Mouse (Mus musculus): ENCODE results near the gene Pgm1. TPM values are rescaled to one million over a fixed set of nuclear protein-coding genes. Genes with fewer than 3 reads are reported as not detected.

Gene Pgm1
- polyA plus RNA-seq, 1 experiment from 2014 or later = 137 TPM

- H3K36me3 ChIP-seq (ENCODE audit: control insufficient read depth, insufficient read depth, low read length) = peaks cover 3% of the 10 kb centered on the region; the same call in 1 of the 2 replicates
- H3K27ac ChIP-seq (ENCODE audit: low read length) = no peak overlapping the region
- H3K4me3 ChIP-seq (replicated peaks; ENCODE audit: low read length) = no peak overlapping the region
- 65% methylated on average over 12 of the region's 12 CpGs for WGBS
- no peaks in the 10 kb centered on the region for H3K4me1 ChIP-seq (ENCODE audit: control insufficient read depth, insufficient read depth, low read length)
- H3K9ac ChIP-seq (ENCODE audit: low read length) = no peak overlapping the region
- H3K9me3 ChIP-seq (replicated peaks; ENCODE audit: control insufficient read depth, low read length) = no peaks in the 10 kb centered on the region
- no peaks in the 10 kb centered on the region for H3K27me3 ChIP-seq (ENCODE audit: control insufficient read depth, insufficient read depth, low read length)
- no peak overlapping the region for H3K4me2 ChIP-seq (ENCODE audit: low read depth, low read length)
- no peak for ATAC-seq (ENCODE audit: insufficient read depth, low FRiP score)
Observed at GRCm38 (mm10) chr4:99985631-99986030, 56.4 kb downstream of the Pgm1 start.

DNA sequence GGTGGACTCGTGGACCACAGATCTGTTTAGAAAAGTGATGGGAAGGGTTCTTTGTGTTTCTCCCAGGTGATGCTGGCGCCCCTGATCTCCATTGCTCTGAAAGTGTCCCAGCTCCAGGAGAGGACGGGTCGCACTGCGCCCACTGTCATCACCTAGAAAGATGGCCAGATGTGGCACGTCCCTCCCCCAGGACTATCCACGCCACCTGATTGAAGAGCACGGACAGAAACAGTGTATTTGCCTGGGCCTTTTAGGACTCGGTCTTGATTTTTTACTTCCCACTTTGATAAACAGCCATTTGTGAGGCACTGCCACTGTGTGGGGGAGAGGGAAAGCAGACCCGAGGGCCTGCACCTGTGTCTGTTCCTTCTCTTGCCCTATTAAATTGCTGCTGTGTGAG lies 57.4 kb downstream of the Pgm1 start:
- Histone ChIP-seq H3K27ac (ENCODE audit: low read length) (no peak overlapping the region), H3K36me3 (ENCODE audit: control insufficient read depth, insufficient read depth, low read length) (no peaks in the 10 kb centered on the region), H3K9ac (ENCODE audit: low read length) (no peak overlapping the region), H3K4me2 (ENCODE audit: low read depth, low read length) (no peak overlapping the region), H3K27me3 (ENCODE audit: control insufficient read depth, insufficient read depth, low read length) (no peaks in the 10 kb centered on the region), H3K4me3 (replicated peaks; ENCODE audit: low read length) (no peak overlapping the region), H3K9me3 (replicated peaks; ENCODE audit: control insufficient read depth, low read length) (no peaks in the 10 kb centered on the region), H3K4me1 (ENCODE audit: control insufficient read depth, insufficient read depth, low read length) (no peaks in the 10 kb centered on the region)
- no peak for ATAC-seq (ENCODE audit: insufficient read depth, low FRiP score)
- 82% methylated on average over 10 of the region's 10 CpGs for WGBS

- no peaks in the 10 kb centered on the region for H3K36me3 ChIP-seq (ENCODE audit: control insufficient read depth, insufficient read depth, low read length)
- no peak overlapping the region for H3K4me3 ChIP-seq (replicated peaks; ENCODE audit: low read length)
- peak overlapping the region; percentile 11; the same call in 1 of the 2 replicates for H3K27ac ChIP-seq (ENCODE audit: low read length)
- no peaks in the 10 kb centered on the region for H3K27me3 ChIP-seq (ENCODE audit: control insufficient read depth, insufficient read depth, low read length)
- no peaks in the 10 kb centered on the region for H3K4me1 ChIP-seq (ENCODE audit: control insufficient read depth, insufficient read depth, low read length)
- no peak overlapping the region for H3K4me2 ChIP-seq (ENCODE audit: low read depth, low read length)
- no peaks in the 10 kb centered on the region for H3K9me3 ChIP-seq (replicated peaks; ENCODE audit: control insufficient read depth, low read length)
- H3K9ac ChIP-seq (ENCODE audit: low read length) = no peak overlapping the region
- 54% methylated on average over 7 of the region's 7 CpGs for WGBS
- ATAC-seq (ENCODE audit: insufficient read depth, low FRiP score) = no peak
Observed at GRCm38 (mm10) chr4:99988771-99989170, 59.6 kb downstream of the Pgm1 start.

- Histone ChIP-seq H3K27ac (ENCODE audit: low read length) (no peak overlapping the region), H3K4me3 (replicated peaks; ENCODE audit: low read length) (no peak overlapping the region), H3K4me2 (ENCODE audit: low read depth, low read length) (no peak overlapping the region), H3K9me3 (replicated peaks; ENCODE audit: control insufficient read depth, low read length) (no peaks in the 10 kb centered on the region), H3K36me3 (ENCODE audit: control insufficient read depth, insufficient read depth, low read length) (no peaks in the 10 kb centered on the region), H3K27me3 (ENCODE audit: control insufficient read depth, insufficient read depth, low read length) (no peaks in the 10 kb centered on the region), H3K4me1 (ENCODE audit: control insufficient read depth, insufficient read depth, low read length) (no peaks in the 10 kb centered on the region), H3K9ac (ENCODE audit: low read length) (no peak overlapping the region)
- 58% methylated on average over 5 of the region's 5 CpGs for WGBS
- ATAC-seq (ENCODE audit: insufficient read depth, low FRiP score) = no peak
Observed at GRCm38 (mm10) chr4:100000971-100001370, 71.8 kb downstream of the Pgm1 start.

DNA sequence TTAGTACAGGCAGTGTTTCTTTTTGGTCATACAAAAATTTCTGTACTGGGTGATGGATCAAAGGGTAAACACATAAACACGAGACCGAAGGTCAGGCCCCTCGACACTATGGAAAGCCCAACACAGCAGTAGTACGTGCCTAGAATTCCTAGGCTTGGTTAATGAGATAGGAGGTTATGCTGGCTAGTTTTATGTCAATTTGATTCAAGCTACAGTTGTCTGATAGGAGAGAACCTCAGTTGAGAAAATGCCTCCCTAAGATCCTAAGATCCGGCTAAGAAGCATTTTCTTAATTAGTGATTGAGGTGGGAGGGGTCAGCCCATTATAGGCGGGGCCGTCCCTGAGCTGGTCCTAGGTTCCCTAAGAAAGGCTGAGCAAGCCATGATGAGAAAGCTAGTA lies 72.6 kb downstream of the Pgm1 start:
- H3K27me3 ChIP-seq (ENCODE audit: control insufficient read depth, insufficient read depth, low read length) = no peaks in the 10 kb centered on the region
- H3K4me3 ChIP-seq (replicated peaks; ENCODE audit: low read length) = no peak overlapping the region
- no peaks in the 10 kb centered on the region for H3K36me3 ChIP-seq (ENCODE audit: control insufficient read depth, insufficient read depth, low read length)
- H3K27ac ChIP-seq (ENCODE audit: low read length) = no peak overlapping the region
- no peak for ATAC-seq (ENCODE audit: insufficient read depth, low FRiP score)
- no peaks in the 10 kb centered on the region for H3K4me1 ChIP-seq (ENCODE audit: control insufficient read depth, insufficient read depth, low read length)
- no peak overlapping the region for H3K9ac ChIP-seq (ENCODE audit: low read length)
- no peak overlapping the region for H3K4me2 ChIP-seq (ENCODE audit: low read depth, low read length)
- WGBS = 62% methylated on average over 7 of the region's 7 CpGs
- no peaks in the 10 kb centered on the region for H3K9me3 ChIP-seq (replicated peaks; ENCODE audit: control insufficient read depth, low read length)

DNA sequence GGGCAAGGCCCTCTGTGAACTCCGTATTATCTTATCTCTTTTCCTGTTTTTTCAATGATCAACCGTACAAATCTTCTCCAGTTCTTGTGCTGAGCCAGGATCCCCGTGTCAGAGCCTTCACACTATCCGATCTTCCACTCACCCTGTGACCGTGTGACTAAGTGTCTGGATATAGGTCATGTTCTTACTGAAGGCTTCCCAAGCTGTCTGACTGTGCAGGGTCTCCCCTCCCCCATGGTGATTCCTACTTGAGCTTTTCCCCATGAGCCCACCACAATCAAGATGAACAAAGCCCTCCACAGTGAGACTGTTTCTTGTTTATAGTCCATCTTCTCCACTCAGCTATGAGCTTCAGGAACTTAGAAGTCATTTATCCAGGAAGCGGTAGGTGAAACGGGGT lies 78.5 kb downstream of the Pgm1 start:
- Histone ChIP-seq H3K4me2 (ENCODE audit: low read depth, low read length) (no peak overlapping the region), H3K4me1 (ENCODE audit: control insufficient read depth, insufficient read depth, low read length) (peaks cover 12% of the 10 kb centered on the region), H3K27ac (ENCODE audit: low read length) (no peak overlapping the region), H3K27me3 (ENCODE audit: control insufficient read depth, insufficient read depth, low read length) (no peaks in the 10 kb centered on the region), H3K4me3 (replicated peaks; ENCODE audit: low read length) (no peak overlapping the region), H3K9ac (ENCODE audit: low read length) (no peak overlapping the region), H3K9me3 (replicated peaks; ENCODE audit: control insufficient read depth, low read length) (no peaks in the 10 kb centered on the region), H3K36me3 (ENCODE audit: control insufficient read depth, insufficient read depth, low read length) (no peaks in the 10 kb centered on the region)
- ATAC-seq (ENCODE audit: insufficient read depth, low FRiP score) = no peak
- WGBS = 66% methylated on average over 7 of the region's 7 CpGs

GRCm38 (mm10) chr4:100008371-100009090 lies 79.3 kb downstream of the Pgm1 start:
- no peak overlapping the region for H3K4me3 ChIP-seq (replicated peaks; ENCODE audit: low read length)
- 0 out of 2 replicates have a peak overlapping the region, but pooled peaks have one; percentile 24 for H3K9ac ChIP-seq (ENCODE audit: low read length)
- no peaks in the 10 kb centered on the region for H3K27me3 ChIP-seq (ENCODE audit: control insufficient read depth, insufficient read depth, low read length)
- H3K4me1 ChIP-seq (ENCODE audit: control insufficient read depth, insufficient read depth, low read length) = peaks cover 12% of the 10 kb centered on the region
- no peak overlapping the region for H3K4me2 ChIP-seq (ENCODE audit: low read depth, low read length)
- peak; percentile 91 for ATAC-seq (ENCODE audit: insufficient read depth, low FRiP score)
- peak overlapping the region; percentile 79; the same call in 1 of the 2 replicates for H3K27ac ChIP-seq (ENCODE audit: low read length)
- H3K9me3 ChIP-seq (replicated peaks; ENCODE audit: control insufficient read depth, low read length) = no peaks in the 10 kb centered on the region
- H3K36me3 ChIP-seq (ENCODE audit: control insufficient read depth, insufficient read depth, low read length) = no peaks in the 10 kb centered on the region
- 33% methylated on average over 5 of the region's 5 CpGs for WGBS

GRCm38 (mm10) chr4:100009211-100009678 lies 80.0 kb downstream of the Pgm1 start:
- Histone ChIP-seq H3K4me3 (replicated peaks; ENCODE audit: low read length) (no peak overlapping the region), H3K36me3 (ENCODE audit: control insufficient read depth, insufficient read depth, low read length) (no peaks in the 10 kb centered on the region), H3K27ac (ENCODE audit: low read length) (peak overlapping the region; percentile 79), H3K9me3 (replicated peaks; ENCODE audit: control insufficient read depth, low read length) (no peaks in the 10 kb centered on the region), H3K27me3 (ENCODE audit: control insufficient read depth, insufficient read depth, low read length) (no peaks in the 10 kb centered on the region), H3K4me1 (ENCODE audit: control insufficient read depth, insufficient read depth, low read length) (peaks cover 12% of the 10 kb centered on the region), H3K4me2 (ENCODE audit: low read depth, low read length) (no peak overlapping the region), H3K9ac (ENCODE audit: low read length) (0 out of 2 replicates have a peak overlapping the region, but pooled peaks have one; percentile 50)
- 0 out of 2 replicates have a peak, but pooled peaks have one; percentile 35 for ATAC-seq (ENCODE audit: insufficient read depth, low FRiP score)
- 37% methylated on average over 8 of the region's 8 CpGs for WGBS

- no peak for ATAC-seq (ENCODE audit: insufficient read depth, low FRiP score)
- no peak overlapping the region for H3K4me2 ChIP-seq (ENCODE audit: low read depth, low read length)
- H3K27me3 ChIP-seq (ENCODE audit: control insufficient read depth, insufficient read depth, low read length) = no peaks in the 10 kb centered on the region
- H3K27ac ChIP-seq (ENCODE audit: low read length) = no peak overlapping the region; the same call in 1 of the 2 replicates
- H3K4me1 ChIP-seq (ENCODE audit: control insufficient read depth, insufficient read depth, low read length) = peaks cover 12% of the 10 kb centered on the region
- H3K36me3 ChIP-seq (ENCODE audit: control insufficient read depth, insufficient read depth, low read length) = no peaks in the 10 kb centered on the region
- no peak overlapping the region for H3K4me3 ChIP-seq (replicated peaks; ENCODE audit: low read length)
- H3K9ac ChIP-seq (ENCODE audit: low read length) = no peak overlapping the region
- 93% methylated on average over 3 of the region's 3 CpGs for WGBS
- no peaks in the 10 kb centered on the region for H3K9me3 ChIP-seq (replicated peaks; ENCODE audit: control insufficient read depth, low read length)
Observed at GRCm38 (mm10) chr4:100010916-100011315, 81.7 kb downstream of the Pgm1 start.
